ENCODE assay signal across 7 mouse cellular contexts in the genomic region with DNA sequence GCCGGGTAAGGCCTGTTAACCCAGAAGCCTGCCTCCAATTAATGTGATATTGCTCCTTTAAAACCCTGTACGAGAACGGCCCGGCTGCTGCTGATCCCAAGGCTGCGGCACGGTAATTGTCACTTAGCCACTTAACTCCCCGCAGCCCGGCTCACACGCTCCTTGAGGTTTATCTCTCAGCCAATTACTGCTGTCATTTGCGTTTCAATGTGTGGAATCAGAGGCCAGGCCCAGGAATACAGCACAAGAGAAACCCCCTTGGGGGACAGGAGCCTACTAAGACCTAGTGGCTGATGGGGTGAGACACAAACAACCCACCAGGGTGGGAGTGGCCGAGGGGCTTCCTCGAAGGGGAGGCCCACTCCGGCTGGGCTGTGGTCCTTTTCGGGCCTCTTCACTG.
DNase-seq lines count a peak whose midpoint lies in the region; ATAC-seq lines count a peak whose summit lies in the region.

No protein-coding gene starts in this region.

- H3K27ac ChIP-seq in forebrain, embryonic 13.5 days: peak overlapping the region; percentile 91
- H3K27ac ChIP-seq in limb, embryonic 10.5 days: peak overlapping the region; percentile 92

- 2% methylated on average over 14 of the region's 14 CpGs for WGBS in forebrain, embryonic 13.5 days
- WGBS in limb, embryonic 10.5 days: 0% methylated on average over 14 of the region's 14 CpGs

- peak overlapping the region; percentile 25 for H3K4me3 ChIP-seq in forebrain, embryonic 13.5 days
- peak overlapping the region; percentile 47 for H3K4me3 ChIP-seq in limb, embryonic 10.5 days

- peaks cover 57% of the 10 kb centered on the region for H3K4me1 ChIP-seq in forebrain, embryonic 13.5 days
- peaks cover 72% of the 10 kb centered on the region for H3K4me1 ChIP-seq in limb, embryonic 10.5 days

- peak; percentile 45 for DNase-seq in ZHBTc4 (ENCODE audit: low read depth, low spot score)
- peak; percentile 58 to 65 for DNase-seq in adrenal gland, postnatal 36 days
- peak; percentile 69 for DNase-seq in limb, embryonic 10.5 days (ENCODE audit: low spot score)
- peak; percentile 77 for DNase-seq in retina, embryonic 14.5 days (ENCODE audit: low spot score)
- no peak for DNase-seq in urinary bladder, postnatal 10 days (ENCODE audit: low spot score)
- no peak for DNase-seq in urinary bladder, adult 18-20 months (ENCODE audit: low spot score in 2 of 2)

- no peaks in the 10 kb centered on the region for H3K36me3 ChIP-seq in forebrain, embryonic 13.5 days (ENCODE audit: poor library complexity, severe bottlenecking)
- H3K36me3 ChIP-seq in limb, embryonic 10.5 days: no peaks in the 10 kb centered on the region

- peak overlapping the region; percentile 61 for H3K4me2 ChIP-seq in forebrain, embryonic 13.5 days

- H3K27me3 ChIP-seq in forebrain, embryonic 13.5 days: no peaks in the 10 kb centered on the region
- no peaks in the 10 kb centered on the region for H3K27me3 ChIP-seq in limb, embryonic 10.5 days (ENCODE audit: low read depth, poor library complexity, severe bottlenecking)

- peak overlapping the region; percentile 47 for H3K9ac ChIP-seq in forebrain, embryonic 13.5 days

- ATAC-seq in forebrain, embryonic 13.5 days: peak; percentile 54

- H3K9me3 ChIP-seq in forebrain, embryonic 13.5 days (replicated peaks): no peaks in the 10 kb centered on the region
- no peaks in the 10 kb centered on the region for H3K9me3 ChIP-seq in limb, embryonic 10.5 days (replicated peaks)

Comparison
In these comparisons a context has a peak if more than half of its experiments do, and no peak if none do; other contexts are left out.
1. DNase-seq: peak in ZHBTc4 (single experiment), adrenal gland, postnatal 36 days (2 of 2), limb, embryonic 10.5 days (single experiment) and retina, embryonic 14.5 days (single experiment); none in urinary bladder, postnatal 10 days (single experiment) and urinary bladder, adult 18-20 months (0 of 2).